Mouse (Mus musculus): ENCODE measurements around the gene Atn1. TPM values are rescaled to one million over a fixed set of nuclear protein-coding genes. Genes with fewer than 3 reads are reported as not detected.

Gene Atn1
- total RNA-seq (2023), result 10 to 100 TPM; 23.7 to 25.1 TPM

GRCm38 (mm10) chr6:124755831-124756595, at the start of gene Atn1, which contains the start of gene Gm45234:
Gene Atn1, minus strand, starts transcription at chr6:124756524.
Gene Gm45234, minus strand, starts transcription at chr6:124756021.

GRCm38 (mm10) chr6:124779222-124779983, 23.1 kb upstream of the Atn1 start, which contains the start of gene Lrrc23:
Gene Lrrc23, minus strand, starts transcription at chr6:124779727.

GRCm38 (mm10) chr6:124769101-124769765, 12.9 kb upstream of the Atn1 start, which contains the start of gene Eno2:
Gene Eno2, minus strand, starts transcription at chr6:124769673.

GRCm38 (mm10) chr6:124740888-124741761, 15.2 kb downstream of the Atn1 start, which contains the start of gene Grcc10:
Gene Grcc10, minus strand, starts transcription at chr6:124741374.

GRCm38 (mm10) chr6:124738511-124739023, 17.8 kb downstream of the Atn1 start, which contains the start of gene Ptpn6:
Gene Ptpn6, minus strand, starts transcription at chr6:124738714.

GRCm38 (mm10) chr6:124711824-124712782, 44.2 kb downstream of the Atn1 start, which contains the start of the genes Emg1 and Phb2:
Gene Emg1, minus strand, starts transcription at chr6:124712178.
Gene Phb2, plus strand, starts transcription at chr6:124712336.

Other genes with a start within 250 kb of the Atn1 start
- 1 to 10 TPM; 5.0 to 6.0 TPM for gene C1ra, start 244.1 kb downstream of the Atn1 start, total RNA-seq (2023)
- 1 to 10 TPM; 1.1 to 1.4 TPM for gene C1s1, start 214.2 kb downstream of the Atn1 start, total RNA-seq (2023)
- 1 to 10 TPM in 1 of 2 experiments, under 1 TPM in 1; 0.84 to 1.1 TPM for gene C1rb, start 186.2 kb downstream of the Atn1 start, total RNA-seq (2023)
- gene C1s2, start 120.4 kb downstream of the Atn1 start, total RNA-seq (2023), result not detected
- gene Lpcat3, start 93.5 kb downstream of the Atn1 start, total RNA-seq (2023), result 10 to 100 TPM; 40.9 to 54.4 TPM
- 10 to 100 TPM; 71.1 to 73.2 TPM for gene Emg1, start 44.3 kb downstream of the Atn1 start, total RNA-seq (2023)
- gene Phb2, start 44.2 kb downstream of the Atn1 start, total RNA-seq (2023), result 100 to 1,000 TPM; 147 to 165 TPM
- 100 to 1,000 TPM; 496 to 510 TPM for gene Ptpn6, start 17.8 kb downstream of the Atn1 start, total RNA-seq (2023)
- 100 to 1,000 TPM; 177 to 186 TPM for gene Grcc10, start 15.2 kb downstream of the Atn1 start, total RNA-seq (2023)
- gene Gm45234, start 503 bp downstream of the Atn1 start, total RNA-seq (2023), result not detected
- gene Eno2, start 13.1 kb upstream of the Atn1 start, total RNA-seq (2023), result 1 to 10 TPM; 1.9 to 2.6 TPM
- not detected for gene Lrrc23, start 23.2 kb upstream of the Atn1 start, total RNA-seq (2023)
- 10 to 100 TPM; 20.4 to 20.7 TPM for gene Spsb2, start 52.1 kb upstream of the Atn1 start, total RNA-seq (2023)
- gene Tpi1, start 57.8 kb upstream of the Atn1 start, total RNA-seq (2023), result 100 to 1,000 TPM; 110 to 111 TPM
- 10 to 100 TPM; 58.5 to 64.1 TPM for gene Usp5, start 73.0 kb upstream of the Atn1 start, total RNA-seq (2023)
- 1 to 10 TPM; 1.2 to 3.8 TPM for gene Cdca3, start 73.0 kb upstream of the Atn1 start, total RNA-seq (2023)
- gene Gnb3, start 83.8 kb upstream of the Atn1 start, total RNA-seq (2023), result not detected
- 1 to 10 TPM; 2.0 to 4.1 TPM for gene P3h3, start 101.2 kb upstream of the Atn1 start, total RNA-seq (2023)
- gene Gpr162, start 107.5 kb upstream of the Atn1 start, total RNA-seq (2023), result 1 to 10 TPM; 1.8 to 2.3 TPM
- 10 to 100 TPM; 15.6 to 17.2 TPM for gene Cd4, start 131.7 kb upstream of the Atn1 start, total RNA-seq (2023)
- gene Lag3, start 155.2 kb upstream of the Atn1 start, total RNA-seq (2023), result 1 to 10 TPM; 5.9 to 8.7 TPM
- gene Ptms, start 163.6 kb upstream of the Atn1 start, total RNA-seq (2023), result 100 to 1,000 TPM; 216 to 239 TPM
- gene Mlf2, start 174.9 kb upstream of the Atn1 start, total RNA-seq (2023), result 100 to 1,000 TPM; 124 to 137 TPM
- 10 to 100 TPM; 37.3 to 38.4 TPM for gene Cops7a, start 209.0 kb upstream of the Atn1 start, total RNA-seq (2023)
- 1 to 10 TPM; 3.0 to 6.9 TPM for gene Pianp, start 240.2 kb upstream of the Atn1 start, total RNA-seq (2023)

Data from monocyte, adult 59 days (primary cell).